Mouse (Mus musculus) embryonic facial prominence, embryonic 15.5 days (tissue): Measurements from ENCODE around the gene Pknox1. TPM values are rescaled to one million over a fixed set of nuclear protein-coding genes. Genes with fewer than 3 reads are reported as not detected.

Experiments
- ATAC-seq: fragments of 200-750 bp; cut with Nextera tagmentation; 2 replicates; pipeline ENCODE4 v1.8.0; 2017; ENCODE audit warnings: low read depth, moderate TSS enrichment; ENCODE audit not compliant: insufficient number of reproducible peaks, low FRiP score, low TSS enrichment
- H3K27ac ChIP-seq: fragments of 300-500 bp; sonication (generic); replicated peaks from 2 replicates; pipeline ENCODE4 v1.5.1; 2015; ENCODE audit warnings: mild to moderate bottlenecking, inconsistent platforms
- H3K27me3 ChIP-seq: fragments of 300-500 bp; sonication (generic); 2 replicates; pipeline ENCODE4 v1.6.1; 2015; ENCODE audit warnings: inconsistent platforms
- H3K36me3 ChIP-seq: fragments of 300-500 bp; sonication (generic); 2 replicates; pipeline ENCODE4 v1.6.1; 2015; ENCODE audit warnings: mild to moderate bottlenecking, inconsistent platforms
- H3K4me1 ChIP-seq: fragments of 300-500 bp; sonication (generic); 2 replicates; pipeline ENCODE4 v1.6.1; 2015; ENCODE audit warnings: inconsistent platforms
- H3K4me2 ChIP-seq: fragments of 300-500 bp; sonication (generic); replicated peaks from 2 replicates; pipeline ENCODE4 v1.6.1; 2015; ENCODE audit warnings: mild to moderate bottlenecking, inconsistent platforms
- H3K4me3 ChIP-seq: fragments of 300-500 bp; sonication (generic); replicated peaks from 2 replicates; pipeline ENCODE4 v1.5.1; 2015; ENCODE audit warnings: mild to moderate bottlenecking, inconsistent platforms
- H3K9ac ChIP-seq: fragments of 300-500 bp; sonication (generic); 2 replicates; pipeline ENCODE4 v1.6.1; 2015; ENCODE audit warnings: inconsistent platforms
- H3K9me3 ChIP-seq: fragments of 300-500 bp; sonication (generic); replicated peaks from 2 replicates; pipeline ENCODE4 v1.6.1; 2016; ENCODE audit warnings: inconsistent platforms
- WGBS: fragments of 180-500 bp; shearing (Covaris S2); methylation state at CpG from one replicate; pipeline ENCODE4 v1.1.7; 2015; 5-methylcytosine and 5-hydroxymethylcytosine counted together
- polyA plus RNA-seq: library from polyadenylated mRNA; unstranded; fragments of >200 nt; fragmentation: Nextera tagmentation; extraction: Ambion mirVana; gene quantifications from 2 replicates; pipeline ENCODE4 v1.2.1, GENCODE M21; 2015

The Pknox1 gene
- polyA plus RNA-seq, 1 experiment from 2014 or later, result 26.6 TPM

DNA sequence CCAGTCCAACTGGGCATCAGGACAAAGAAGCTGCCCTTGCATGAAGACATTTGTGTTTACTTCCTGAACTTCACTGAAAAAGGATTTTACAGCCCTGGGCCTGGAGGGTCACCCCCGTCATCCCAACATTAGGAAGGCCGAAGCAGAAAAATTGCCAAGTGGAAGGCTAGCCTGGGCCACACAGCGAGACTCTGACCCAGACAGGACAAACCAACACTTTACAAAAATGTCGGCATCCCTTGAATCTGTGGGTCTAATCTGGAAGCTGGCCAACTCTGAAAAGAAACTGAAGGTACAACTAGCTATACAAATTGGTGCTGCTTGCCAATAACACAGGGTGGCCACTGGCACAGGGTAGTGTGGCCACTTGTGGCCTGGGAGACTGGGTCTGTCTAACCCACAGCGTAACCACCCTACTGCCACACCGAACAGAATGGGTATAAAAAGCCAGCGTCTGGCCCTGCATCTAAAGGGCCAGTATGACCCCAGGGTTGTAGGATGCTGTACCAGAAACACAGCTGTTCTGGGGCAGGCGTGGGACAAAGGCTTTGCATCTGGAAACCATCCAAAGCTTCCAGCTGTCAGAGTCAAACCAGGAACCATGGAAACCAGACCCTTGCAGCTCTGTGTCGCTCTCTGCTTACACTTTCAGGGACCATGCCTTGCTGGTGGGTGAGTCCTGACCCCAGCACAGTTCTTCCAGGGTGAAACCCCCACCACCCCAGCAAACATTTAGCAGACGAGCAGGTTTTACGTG, 7.2 kb upstream of the Pknox1 start:
- Histone ChIP-seq H3K4me3 (no peak overlapping the region), H3K36me3 (no peaks in the 10 kb centered on the region), H3K4me2 (no peak overlapping the region), H3K4me1 (peaks cover 14% of the 10 kb centered on the region), H3K9ac (no peak overlapping the region), H3K27ac (no peak overlapping the region; the same call in 1 of the 2 replicates), H3K27me3 (no peaks in the 10 kb centered on the region), H3K9me3 (no peaks in the 10 kb centered on the region)
- peak; percentile 83 for ATAC-seq
- WGBS, result 33% methylated on average over 11 of the region's 11 CpGs

DNA sequence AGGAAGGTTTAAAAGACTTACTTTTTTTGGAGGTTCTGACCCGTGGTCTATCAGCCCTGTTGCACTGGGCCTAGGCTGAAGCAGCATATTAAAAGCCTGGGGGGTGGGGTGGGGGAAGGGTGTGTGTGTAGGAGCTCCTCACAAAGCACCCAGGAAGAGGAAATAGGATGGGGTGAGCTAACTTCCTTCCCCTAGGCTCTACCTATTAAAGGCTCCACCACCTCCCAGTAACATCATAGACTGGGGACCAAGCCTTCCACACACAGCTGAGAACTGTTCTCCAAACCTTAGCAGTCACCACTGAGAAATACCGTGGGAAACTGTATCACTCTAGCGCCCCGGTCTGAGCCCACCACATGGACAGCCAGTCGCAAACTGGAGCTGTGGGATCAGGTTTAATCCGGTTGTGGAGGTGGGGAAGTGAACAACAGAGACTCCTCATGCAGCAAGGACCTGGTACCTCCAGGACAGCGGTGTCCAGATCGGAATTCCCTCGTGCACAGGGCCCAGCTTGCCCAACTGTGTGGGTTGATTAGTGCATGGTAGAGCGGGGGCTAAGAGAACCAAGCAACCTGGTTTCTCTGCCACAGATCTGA, 6.5 kb upstream of the Pknox1 start:
- Histone ChIP-seq H3K27me3 (no peaks in the 10 kb centered on the region), H3K4me3 (no peak overlapping the region), H3K27ac (no peak overlapping the region; the same call in 1 of the 2 replicates), H3K9me3 (no peaks in the 10 kb centered on the region), H3K4me2 (no peak overlapping the region), H3K9ac (no peak overlapping the region), H3K36me3 (no peaks in the 10 kb centered on the region), H3K4me1 (peaks cover 14% of the 10 kb centered on the region)
- 0 out of 2 replicates have a peak, but pooled peaks have one; percentile 2 for ATAC-seq
- 54% methylated on average over 10 of the region's 10 CpGs for WGBS

DNA sequence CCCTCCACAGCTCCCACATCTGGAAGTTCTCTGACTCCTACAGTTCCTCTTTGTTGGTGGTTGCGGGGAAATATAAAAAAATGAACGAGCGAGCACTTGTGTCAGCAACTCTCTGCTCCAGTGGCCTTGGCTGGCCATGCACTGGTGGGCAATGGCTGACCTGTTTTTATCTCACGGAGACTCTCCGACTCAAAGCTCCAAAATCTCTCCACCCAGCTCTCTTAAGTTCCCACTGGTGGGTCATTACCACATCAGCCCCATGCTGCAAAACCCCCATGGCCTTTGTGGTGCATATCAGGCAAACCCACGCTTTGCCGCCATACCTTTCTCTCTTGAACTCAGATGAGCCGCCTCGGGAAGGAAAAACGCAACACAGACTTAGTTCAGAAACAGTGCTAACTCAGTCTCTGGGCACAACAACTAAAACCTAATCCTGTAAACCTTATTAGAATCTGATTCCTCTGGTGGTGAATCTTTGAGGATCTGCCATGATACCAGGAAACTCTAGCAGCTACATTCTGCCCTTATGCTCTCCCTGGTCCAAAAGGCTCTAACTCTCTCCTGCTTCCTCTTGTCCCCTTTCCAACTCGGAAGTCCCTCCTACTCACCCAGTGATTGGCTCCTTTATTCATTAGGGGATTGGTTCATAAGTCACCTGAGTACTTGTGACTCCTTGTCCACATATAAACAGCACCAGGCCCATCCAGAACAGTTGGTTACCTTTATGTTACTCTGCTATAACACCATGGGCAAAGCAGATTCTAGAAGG, 5.3 kb upstream of the Pknox1 start:
- Histone ChIP-seq H3K4me2 (no peak overlapping the region), H3K4me3 (no peak overlapping the region), H3K4me1 (peaks cover 21% of the 10 kb centered on the region), H3K27ac (no peak overlapping the region), H3K27me3 (no peaks in the 10 kb centered on the region), H3K9me3 (no peaks in the 10 kb centered on the region), H3K36me3 (no peaks in the 10 kb centered on the region), H3K9ac (no peak overlapping the region)
- 90% methylated on average over 11 of the region's 11 CpGs for WGBS
- ATAC-seq, result no peak

DNA sequence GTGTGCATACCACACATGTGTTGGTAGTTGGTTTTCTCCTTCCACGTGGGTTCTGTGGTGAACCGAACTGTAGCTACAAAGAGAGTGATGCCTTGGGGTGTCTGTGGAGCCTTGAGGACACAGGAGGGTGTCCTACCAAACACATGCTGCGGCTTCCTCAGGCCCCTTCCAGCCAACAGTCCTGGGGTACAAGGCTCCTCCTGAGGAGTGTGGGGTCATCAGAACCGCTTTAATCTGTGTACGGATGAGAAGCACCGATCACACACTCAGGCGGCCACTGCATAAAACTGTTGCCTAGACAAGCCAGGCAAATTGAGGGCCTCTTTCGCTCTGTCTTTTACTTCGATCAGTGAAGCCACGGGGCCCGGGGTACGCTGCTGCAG, 911 bp upstream of the Pknox1 start:
- no peaks in the 10 kb centered on the region for H3K27me3 ChIP-seq
- H3K36me3 ChIP-seq, result no peaks in the 10 kb centered on the region
- peak overlapping the region; percentile 50 for H3K9ac ChIP-seq
- H3K4me3 ChIP-seq, result peak overlapping the region; percentile 88
- ATAC-seq, result no peak
- H3K9me3 ChIP-seq, result no peaks in the 10 kb centered on the region
- peaks cover 32% of the 10 kb centered on the region for H3K4me1 ChIP-seq
- peak overlapping the region; percentile 95 for H3K27ac ChIP-seq
- H3K4me2 ChIP-seq, result peak overlapping the region; percentile 57
- WGBS, result 11% methylated on average over 12 of the region's 12 CpGs

DNA sequence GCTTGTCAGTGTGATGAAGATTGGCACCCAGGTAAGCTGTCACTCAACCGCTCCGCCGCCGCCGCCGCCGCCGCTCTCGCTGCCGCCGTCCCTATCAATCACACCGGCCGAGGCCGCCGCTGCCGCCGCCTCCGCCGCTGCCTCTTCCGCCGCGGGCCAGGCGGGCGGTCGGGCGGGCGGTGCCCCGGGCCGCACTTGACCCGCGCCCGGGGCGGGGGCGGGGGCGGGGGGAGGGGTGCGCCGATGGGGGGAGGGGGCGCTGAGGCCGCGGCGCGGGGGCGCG, 265 bp downstream of the Pknox1 start:
- Histone ChIP-seq H3K4me1 (peaks cover 34% of the 10 kb centered on the region), H3K27ac (peak overlapping the region; percentile 98), H3K4me2 (peak overlapping the region; percentile 71), H3K9ac (peak overlapping the region; percentile 96), H3K4me3 (peak overlapping the region; percentile 88), H3K36me3 (no peaks in the 10 kb centered on the region), H3K27me3 (no peaks in the 10 kb centered on the region), H3K9me3 (no peaks in the 10 kb centered on the region)
- ATAC-seq, result no peak
- under 1% methylated on average over 41 of the region's 44 CpGs for WGBS

DNA sequence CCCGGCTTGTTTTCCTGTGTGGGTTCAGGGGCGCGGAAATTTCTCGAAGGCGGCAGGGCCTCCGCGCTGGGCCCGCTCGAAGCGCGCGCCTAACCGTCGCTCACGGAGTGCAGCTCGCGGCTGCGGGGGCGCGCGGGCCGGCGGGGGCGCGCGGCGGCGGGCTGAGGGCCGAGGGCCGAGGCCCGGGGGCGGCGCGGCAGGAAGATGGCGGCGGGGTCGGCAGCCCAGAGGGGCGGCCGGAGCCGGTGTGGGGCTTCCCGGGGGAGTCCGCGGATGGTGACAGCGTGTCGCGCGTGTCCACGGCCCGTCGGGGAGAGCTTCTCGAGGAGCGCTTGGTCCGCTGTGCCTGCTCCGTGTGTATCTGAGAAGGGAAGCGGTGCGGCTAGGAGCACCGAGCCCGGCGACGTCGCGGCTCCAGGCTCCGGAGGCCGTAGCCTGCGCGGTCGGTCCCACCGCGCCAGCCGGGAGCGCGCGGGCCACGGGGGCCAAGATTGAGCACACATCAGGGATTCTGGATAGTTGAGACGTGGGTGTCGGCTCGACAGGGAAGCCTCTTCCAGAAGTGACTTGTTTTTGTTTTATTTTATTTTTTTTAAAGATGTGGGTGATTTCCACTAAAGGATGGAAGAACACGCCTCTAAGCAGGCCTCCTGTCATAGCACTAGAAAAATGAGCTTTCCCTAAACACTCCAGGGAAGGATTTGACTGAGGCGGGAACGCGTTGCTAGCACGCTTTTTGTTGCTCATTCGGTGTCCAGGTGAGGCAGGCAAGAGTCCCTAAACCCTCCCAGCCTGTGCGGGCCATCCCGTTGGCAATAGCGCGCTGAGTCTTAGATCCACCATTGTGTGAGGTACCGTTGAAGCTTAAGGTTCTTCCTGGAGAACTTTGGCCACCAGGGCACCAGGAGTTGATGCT, 865 bp downstream of the Pknox1 start:
- H3K36me3 ChIP-seq, result no peaks in the 10 kb centered on the region
- H3K9ac ChIP-seq, result peak overlapping the region; percentile 96
- H3K4me2 ChIP-seq, result peak overlapping the region; percentile 71
- peak overlapping the region; percentile 88 for H3K4me3 ChIP-seq
- H3K27me3 ChIP-seq, result no peaks in the 10 kb centered on the region
- H3K27ac ChIP-seq, result peak overlapping the region; percentile 98
- WGBS, result under 1% methylated on average over 79 of the region's 88 CpGs
- peak; percentile 49; the same call in 1 of the 2 replicates for ATAC-seq
- peaks cover 34% of the 10 kb centered on the region for H3K4me1 ChIP-seq
- no peaks in the 10 kb centered on the region for H3K9me3 ChIP-seq

DNA sequence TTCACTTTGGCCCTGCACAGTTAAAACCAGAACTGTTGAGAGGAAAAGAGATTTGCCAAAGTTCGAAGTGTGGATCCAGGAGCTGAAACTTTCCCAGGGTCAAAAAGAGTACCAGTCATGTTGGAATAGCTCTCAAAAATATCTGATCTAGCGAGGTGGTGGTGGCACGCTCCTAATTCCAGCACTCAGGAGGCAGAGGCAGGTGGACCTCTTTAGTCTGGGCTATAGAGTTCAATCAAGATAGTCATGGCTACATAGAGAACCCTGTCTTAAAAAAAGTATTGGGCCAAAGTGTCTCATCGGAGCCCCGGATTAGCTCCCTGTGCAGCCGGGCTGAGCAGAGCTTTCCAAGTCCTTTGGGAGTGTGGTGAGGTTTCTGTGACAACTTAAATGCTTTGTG, 1.7 kb downstream of the Pknox1 start:
- 55% methylated on average over 6 of the region's 6 CpGs for WGBS
- H3K4me1 ChIP-seq, result peaks cover 34% of the 10 kb centered on the region
- H3K36me3 ChIP-seq, result no peaks in the 10 kb centered on the region
- no peak for ATAC-seq
- peak overlapping the region; percentile 98; the same call in 1 of the 2 replicates for H3K27ac ChIP-seq
- H3K4me3 ChIP-seq, result peak overlapping the region; percentile 88
- peak overlapping the region; percentile 71 for H3K4me2 ChIP-seq
- no peaks in the 10 kb centered on the region for H3K9me3 ChIP-seq
- H3K9ac ChIP-seq, result peak overlapping the region; percentile 96
- no peaks in the 10 kb centered on the region for H3K27me3 ChIP-seq

DNA sequence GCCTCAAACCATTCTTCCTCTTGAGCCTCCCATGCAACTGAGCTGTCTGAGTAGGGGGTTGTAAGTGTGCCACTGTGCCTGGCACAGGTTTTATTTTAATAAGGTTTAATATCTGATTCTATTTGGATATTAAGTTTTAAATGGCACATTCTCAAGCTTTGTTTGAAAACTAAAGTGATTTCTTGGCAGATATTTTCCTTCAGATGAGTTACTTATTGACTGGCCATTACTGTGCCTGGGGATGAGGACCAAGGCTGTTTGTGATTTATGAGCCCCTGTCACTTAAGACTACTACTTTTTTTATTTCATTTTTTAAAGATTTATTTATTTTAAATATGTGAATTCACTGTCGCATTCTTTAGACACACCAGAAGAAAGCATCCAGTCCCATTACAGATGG, 5.2 kb downstream of the Pknox1 start:
- no peak for ATAC-seq
- Histone ChIP-seq H3K4me1 (peaks cover 30% of the 10 kb centered on the region), H3K9ac (no peak overlapping the region), H3K4me3 (no peak overlapping the region), H3K9me3 (no peaks in the 10 kb centered on the region), H3K4me2 (no peak overlapping the region), H3K27me3 (no peaks in the 10 kb centered on the region), H3K36me3 (no peaks in the 10 kb centered on the region), H3K27ac (no peak overlapping the region)
- WGBS, result 88% methylated on average over 1 of the region's 1 CpGs

DNA sequence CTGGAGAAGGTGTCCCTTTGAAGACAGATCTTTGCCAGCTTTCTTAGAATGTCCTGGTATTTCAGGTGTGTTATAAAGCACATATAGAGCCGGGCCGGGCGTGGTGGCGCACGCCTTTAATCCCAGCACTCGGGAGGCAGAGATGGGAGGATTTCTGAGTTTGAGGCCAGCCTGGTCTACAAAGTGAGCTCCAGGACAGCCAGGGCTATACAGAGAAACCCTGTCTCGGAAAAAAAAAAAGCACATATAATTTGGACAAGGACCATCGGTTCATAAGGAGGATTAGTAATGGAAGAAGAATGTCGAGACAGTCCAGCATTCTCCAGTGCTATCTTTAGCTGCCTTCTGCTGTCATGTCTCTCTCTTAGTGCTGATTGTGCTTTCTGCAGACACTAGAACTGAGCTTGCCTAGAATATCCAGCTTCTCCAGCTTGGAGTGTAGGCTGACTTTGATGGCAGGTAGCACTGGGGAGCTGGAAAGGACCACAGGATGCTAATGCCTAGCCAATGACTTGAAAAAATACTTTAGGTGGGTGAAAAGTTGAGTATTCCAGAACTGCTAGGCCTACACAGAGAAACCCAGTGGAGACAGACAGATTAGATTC, 5.9 kb downstream of the Pknox1 start:
- Histone ChIP-seq H3K4me2 (no peak overlapping the region), H3K4me3 (no peak overlapping the region), H3K27me3 (no peaks in the 10 kb centered on the region), H3K36me3 (no peaks in the 10 kb centered on the region), H3K4me1 (peaks cover 32% of the 10 kb centered on the region), H3K9ac (no peak overlapping the region), H3K9me3 (no peaks in the 10 kb centered on the region), H3K27ac (no peak overlapping the region)
- ATAC-seq, result peak; percentile 75; the same call in 1 of the 2 replicates
- WGBS, result 77% methylated on average over 9 of the region's 9 CpGs

DNA sequence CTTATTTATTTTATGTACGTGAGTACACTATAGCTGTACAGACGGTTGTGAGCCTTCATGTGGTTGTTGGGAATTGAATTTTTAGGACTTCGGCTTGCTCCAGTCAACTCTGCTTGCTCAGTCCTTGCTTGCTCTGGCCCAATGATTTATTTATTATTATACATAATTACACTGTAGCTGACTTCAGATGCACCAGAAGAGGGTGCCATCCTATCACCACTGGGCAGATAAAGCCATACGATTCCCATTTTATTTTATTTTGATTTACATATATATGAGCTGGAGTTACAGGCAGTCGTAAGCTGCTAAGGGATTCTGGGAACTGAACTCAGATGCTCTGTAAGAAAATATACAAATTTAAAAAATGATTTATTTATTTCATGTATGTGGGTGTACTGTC, 7.2 kb downstream of the Pknox1 start:
- 70% methylated on average over 5 of the region's 5 CpGs for WGBS
- no peaks in the 10 kb centered on the region for H3K27me3 ChIP-seq
- H3K27ac ChIP-seq, result no peak overlapping the region
- no peak overlapping the region for H3K4me3 ChIP-seq
- H3K9me3 ChIP-seq, result no peaks in the 10 kb centered on the region
- ATAC-seq, result no peak
- no peak overlapping the region for H3K9ac ChIP-seq
- H3K36me3 ChIP-seq, result no peaks in the 10 kb centered on the region
- peaks cover 23% of the 10 kb centered on the region for H3K4me1 ChIP-seq
- no peak overlapping the region for H3K4me2 ChIP-seq
